Mouse (Mus musculus) spleen, adult 2 months (tissue): ENCODE results near the gene Tle3. TPM values are rescaled to one million over a fixed set of nuclear protein-coding genes. Genes with fewer than 3 reads are reported as not detected.

Experiments
- DNase-seq, 2 experiments: peaks; one replicate each; pipeline versions ENCODE4 v3.0.0 to v3.0.0-alpha.2; 2012 to 2021; ENCODE audit warnings: low spot score in 2 of 2, low read depth in 1 of 2
- H3K27ac ChIP-seq: fragments of 200-500 bp; 2 replicates; pipeline ENCODE4 v1.5.1; 2012; ENCODE audit warnings: low read length, inconsistent platforms; ENCODE audit not compliant: insufficient read depth
- H3K27me3 ChIP-seq: fragments of 200-500 bp; 2 replicates; pipeline ENCODE4 v1.6.1; 2012; ENCODE audit warnings: mild to moderate bottlenecking, moderate library complexity, low read length, inconsistent platforms; ENCODE audit not compliant: control insufficient read depth, insufficient read depth
- H3K36me3 ChIP-seq: fragments of 200-500 bp; 2 replicates; pipeline ENCODE4 v1.6.1; 2012; ENCODE audit warnings: mild to moderate bottlenecking, low read length, inconsistent platforms; ENCODE audit not compliant: control insufficient read depth, insufficient read depth
- H3K4me1 ChIP-seq: fragments of 200-500 bp; 2 replicates; pipeline ENCODE4 v1.6.1; 2011; ENCODE audit warnings: inconsistent platforms; ENCODE audit not compliant: control insufficient read depth, insufficient read depth, insufficient read length
- H3K4me3 ChIP-seq: fragments of 200-500 bp; 2 replicates; pipeline ENCODE4 v1.5.1; 2011; ENCODE audit warnings: mild to moderate bottlenecking, inconsistent platforms; ENCODE audit not compliant: insufficient read depth, insufficient read length; ENCODE audit errors: extremely low read depth
- CTCF ChIP-seq: fragments of 200-500 bp; IDR thresholded peaks from 2 replicates; pipeline ENCODE4 v1.5.1; 2011; ENCODE audit warnings: mild to moderate bottlenecking, inconsistent platforms; ENCODE audit not compliant: insufficient read depth, insufficient read length, insufficient replicate concordance; ENCODE audit errors: extremely low read depth
- POLR2A ChIP-seq: fragments of 200-500 bp; IDR thresholded peaks from 2 replicates; pipeline ENCODE4 v1.6.1; 2011; ENCODE audit warnings: low read depth, low read length, inconsistent platforms
- WGBS: fragments of 180-500 bp; shearing (Covaris S2); methylation state at CpG from one replicate; pipeline ENCODE4 v1.1.7; 2018; 5-methylcytosine and 5-hydroxymethylcytosine counted together
- polyA plus RNA-seq: library from polyadenylated mRNA; depleted of rRNA; stranded (reverse); fragments of >200 nt; gene quantifications from 2 replicates; pipeline ENCODE4 v1.2.3, GENCODE M21; 2012

Tle3 gene
- polyA plus RNA-seq, 1 experiment, result 85.4 TPM

GRCm38 (mm10) chr9:61349697-61350096 is 22.5 kb upstream of the Tle3 start:
- Histone ChIP-seq H3K36me3 (no peaks in the 10 kb centered on the region), H3K27ac (no peak overlapping the region), H3K4me1 (peaks cover 11% of the 10 kb centered on the region; the same call in 1 of the 2 replicates), H3K27me3 (no peaks in the 10 kb centered on the region), H3K4me3 (no peak overlapping the region)
- WGBS, result 24% methylated on average over 7 of the region's 7 CpGs
- TF ChIP-seq CTCF, result no peak
- peak in 1 of 2 experiments; percentile 12 for DNase-seq

GRCm38 (mm10) chr9:61351164-61351563 is 21.0 kb upstream of the Tle3 start:
- Histone ChIP-seq H3K4me3 (no peak overlapping the region), H3K4me1 (peaks cover 11% of the 10 kb centered on the region; the same call in 1 of the 2 replicates), H3K36me3 (no peaks in the 10 kb centered on the region), H3K27me3 (no peaks in the 10 kb centered on the region), H3K27ac (no peak overlapping the region)
- WGBS, result 26% methylated on average over 4 of the region's 4 CpGs
- TF ChIP-seq CTCF, result no peak
- DNase-seq, result no peak

GRCm38 (mm10) chr9:61358933-61359332 is 13.2 kb upstream of the Tle3 start:
- H3K36me3 ChIP-seq, result no peaks in the 10 kb centered on the region
- H3K27me3 ChIP-seq, result no peaks in the 10 kb centered on the region
- no peak for TF ChIP-seq CTCF
- no peak for TF ChIP-seq POLR2A
- no peak for DNase-seq
- H3K4me3 ChIP-seq, result no peak overlapping the region
- no peaks in the 10 kb centered on the region; the same call in 1 of the 2 replicates for H3K4me1 ChIP-seq
- no peak overlapping the region for H3K27ac ChIP-seq
- 85% methylated on average over 4 of the region's 4 CpGs for WGBS

- H3K4me3 ChIP-seq, result no peak overlapping the region
- no peaks in the 10 kb centered on the region for H3K4me1 ChIP-seq
- no peak for DNase-seq
- no peaks in the 10 kb centered on the region for H3K27me3 ChIP-seq
- no peaks in the 10 kb centered on the region for H3K36me3 ChIP-seq
- over 99% methylated on average over 3 of the region's 3 CpGs for WGBS
- H3K27ac ChIP-seq, result no peak overlapping the region
- TF ChIP-seq POLR2A (no peak), CTCF (no peak)
These were observed 12.4 kb upstream of the Tle3 start for GRCm38 (mm10) chr9:61359741-61360140.

- Histone ChIP-seq H3K27me3 (no peaks in the 10 kb centered on the region), H3K36me3 (no peaks in the 10 kb centered on the region), H3K4me3 (no peak overlapping the region), H3K27ac (no peak overlapping the region), H3K4me1 (no peaks in the 10 kb centered on the region)
- 89% methylated on average over 8 of the region's 8 CpGs for WGBS
- no peak for DNase-seq
- TF ChIP-seq CTCF, result no peak
- TF ChIP-seq POLR2A, result no peak
These were observed 12.0 kb upstream of the Tle3 start for GRCm38 (mm10) chr9:61360163-61360562.

GRCm38 (mm10) chr9:61360727-61361631 is 11.2 kb upstream of the Tle3 start:
- 75% methylated on average over 17 of the region's 17 CpGs for WGBS
- Histone ChIP-seq H3K4me1 (no peaks in the 10 kb centered on the region), H3K36me3 (no peaks in the 10 kb centered on the region), H3K4me3 (no peak overlapping the region), H3K27ac (no peak overlapping the region), H3K27me3 (no peaks in the 10 kb centered on the region)
- DNase-seq, result no peak
- TF ChIP-seq CTCF (no peak), POLR2A (no peak)

- TF ChIP-seq POLR2A (no peak), CTCF (no peak)
- Histone ChIP-seq H3K4me1 (peaks cover 3% of the 10 kb centered on the region; the same call in 1 of the 2 replicates), H3K4me3 (no peak overlapping the region), H3K27ac (no peak overlapping the region), H3K36me3 (no peaks in the 10 kb centered on the region), H3K27me3 (no peaks in the 10 kb centered on the region)
- 60% methylated on average over 9 of the region's 9 CpGs for WGBS
- no peak for DNase-seq
These were observed 9.0 kb upstream of the Tle3 start for GRCm38 (mm10) chr9:61363194-61363593.
